Mouse (Mus musculus) heart, adult 2 months (tissue): ENCODE data around the gene Rbm44. TPM values are rescaled to one million over a fixed set of nuclear protein-coding genes. Genes with fewer than 3 reads are reported as not detected.

Experiments
- DNase-seq, 2 experiments: peaks; one replicate each; pipeline ENCODE4 v3.0.0; 2021
- H3K27ac ChIP-seq: fragments of 200-600 bp; 2 replicates; pipeline ENCODE4 v1.8.1; 2022
- H3K27me3 ChIP-seq: fragments of 200-500 bp; 2 replicates; pipeline ENCODE4 v1.6.1; 2012; ENCODE audit warnings: mild to moderate bottlenecking, low read length, inconsistent platforms, mixed read lengths; ENCODE audit not compliant: control insufficient read depth, insufficient read depth
- H3K36me3 ChIP-seq: fragments of 200-500 bp; 2 replicates; pipeline ENCODE4 v1.6.1; 2012; ENCODE audit warnings: low read length, inconsistent platforms; ENCODE audit not compliant: control insufficient read depth, insufficient read depth
- H3K4me1 ChIP-seq: fragments of 200-500 bp; 2 replicates; pipeline ENCODE4 v1.6.1; 2011; ENCODE audit warnings: low read length; ENCODE audit not compliant: control insufficient read depth, insufficient read depth
- H3K4me3 ChIP-seq: fragments of 200-600 bp; 2 replicates; pipeline ENCODE4 v1.8.1; 2022
- H3K79me2 ChIP-seq: fragments of 200-500 bp; replicated peaks from 2 replicates; pipeline ENCODE4 v1.6.1; 2012; ENCODE audit warnings: mild to moderate bottlenecking, inconsistent platforms, low read length, moderate library complexity, mixed read lengths; ENCODE audit not compliant: control insufficient read depth, insufficient read depth
- H3K9ac ChIP-seq: fragments of 200-500 bp; 2 replicates; pipeline ENCODE4 v1.6.1; 2012; ENCODE audit warnings: low read depth, mild to moderate bottlenecking, control low read depth, inconsistent platforms, low read length, mixed read lengths
- CTCF ChIP-seq: fragments of 200-600 bp; IDR thresholded peaks from 2 replicates; pipeline ENCODE4 v1.8.1; 2022; ENCODE audit warnings: antibody characterized with exemption, mild to moderate bottlenecking, moderate library complexity
- EP300 ChIP-seq: fragments of 200-500 bp; IDR thresholded peaks from 2 replicates; pipeline ENCODE4 v1.6.1; 2011; ENCODE audit warnings: low read depth, low read length, control low read depth; ENCODE audit not compliant: insufficient read depth
- POLR2A ChIP-seq: fragments of 200-500 bp; IDR thresholded peaks from 2 replicates; pipeline ENCODE4 v1.6.1; 2011; ENCODE audit warnings: mild to moderate bottlenecking, low read depth, low read length, control low read depth; ENCODE audit not compliant: insufficient read depth
- WGBS: fragments of 180-500 bp; shearing (Covaris S2); methylation state at CpG from one replicate; pipeline ENCODE4 v1.1.7; 2018; 5-methylcytosine and 5-hydroxymethylcytosine counted together
- intact Hi-C: fragments of 180-260 bp; cut with DNase I; formaldehyde crosslinking; loops from one replicate; pipeline ENCODE4 v1.15.1; 2025
- long read RNA-seq: library from polyadenylated mRNA; stranded (forward); transcript quantifications from one replicate; pipeline ENCODE4 v2.0.0, GENCODE M21; 2021
- polyA plus RNA-seq: library from polyadenylated mRNA; depleted of rRNA; stranded (reverse); fragments of >200 nt; gene quantifications from 2 replicates; pipeline ENCODE4 v1.2.3, GENCODE M21; 2012; rRNA removed
- total RNA-seq, 2 experiments: library from RNA; stranded (reverse); gene quantifications; 2 replicates each; pipeline ENCODE4 v1.2.3; 2021

Rbm44 gene
- not detected for total RNA-seq
- not detected in 2 replicates for polyA plus RNA-seq
- long read RNA-seq: 0 reads

DNA sequence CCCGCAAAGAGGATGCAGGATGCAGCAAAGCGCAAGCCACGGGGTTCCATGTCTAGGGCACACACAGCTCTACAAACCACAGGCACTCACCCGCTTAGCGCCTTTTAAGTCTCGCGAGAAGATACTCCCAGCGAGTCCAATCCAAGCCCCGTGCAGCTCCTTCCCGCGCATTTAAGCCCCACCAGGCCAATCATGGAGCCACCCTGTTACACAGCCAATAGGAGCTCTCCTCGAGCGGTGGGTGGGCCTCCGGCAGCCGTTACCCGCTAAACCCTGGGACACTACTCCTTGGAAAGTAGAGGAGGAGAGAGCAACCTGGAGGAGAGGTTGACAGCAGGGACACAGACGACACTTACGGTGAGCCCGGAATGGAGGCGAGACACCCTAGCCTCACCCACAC is at the start of gene Rbm44:
Gene Rbm44 (plus strand): TSS at position 277 of the 400 bp plus-strand sequence.
- TF ChIP-seq POLR2A: no peak
- TF ChIP-seq CTCF: no peak
- no peak for TF ChIP-seq EP300
- H3K27me3 ChIP-seq: no peaks in the 10 kb centered on the region
- no peak for DNase-seq
- H3K36me3 ChIP-seq: no peaks in the 10 kb centered on the region
- intact Hi-C loops: no loop called here
- no peak within 1 kb of the TSS for H3K27ac ChIP-seq
- H3K4me1 ChIP-seq: no peaks in the 10 kb centered on the region
- WGBS: 59% methylated on average over 20 of the region's 20 CpGs
- no peaks in the 10 kb centered on the region for H3K79me2 ChIP-seq
- no peak within 1 kb of the TSS for H3K4me3 ChIP-seq
- no peak within 1 kb of the TSS for H3K9ac ChIP-seq

DNA sequence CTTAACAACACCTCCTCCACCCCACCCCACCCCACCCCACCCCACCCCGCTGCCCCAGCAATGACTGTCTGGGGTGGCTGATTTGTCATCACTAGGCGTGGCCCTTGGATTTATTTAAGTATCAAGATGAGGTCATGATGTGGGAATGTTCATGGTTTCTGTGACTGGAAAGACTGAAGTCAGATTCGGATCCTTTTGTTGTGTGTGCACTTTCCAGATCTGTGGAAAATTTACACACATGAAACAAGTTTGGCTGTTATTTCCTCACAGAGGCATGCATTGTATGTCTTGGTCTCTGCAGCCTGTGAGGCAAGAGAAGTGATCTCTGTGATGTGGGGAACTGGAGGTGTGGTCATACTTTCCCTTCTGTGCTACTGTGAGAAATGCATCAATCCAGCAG is 49.6 kb upstream of the Rbm44 start:
- 0 out of 2 replicates have a peak, but pooled peaks cover 6% of the 10 kb centered on the region for H3K36me3 ChIP-seq
- no peak for DNase-seq
- no peak overlapping the region; the same call in 1 of the 2 replicates for H3K27ac ChIP-seq
- H3K4me1 ChIP-seq: peaks cover 24% of the 10 kb centered on the region
- intact Hi-C loops: loop anchor here (5.0 kb wide), 1 partner anchor 33 kb away; no protein-coding TSS in a partner anchor
- H3K9ac ChIP-seq: no peak overlapping the region
- no peak for TF ChIP-seq CTCF
- no peak overlapping the region for H3K4me3 ChIP-seq
- H3K79me2 ChIP-seq: no peaks in the 10 kb centered on the region
- H3K27me3 ChIP-seq: no peaks in the 10 kb centered on the region
- WGBS: 28% methylated on average over 3 of the region's 3 CpGs

DNA sequence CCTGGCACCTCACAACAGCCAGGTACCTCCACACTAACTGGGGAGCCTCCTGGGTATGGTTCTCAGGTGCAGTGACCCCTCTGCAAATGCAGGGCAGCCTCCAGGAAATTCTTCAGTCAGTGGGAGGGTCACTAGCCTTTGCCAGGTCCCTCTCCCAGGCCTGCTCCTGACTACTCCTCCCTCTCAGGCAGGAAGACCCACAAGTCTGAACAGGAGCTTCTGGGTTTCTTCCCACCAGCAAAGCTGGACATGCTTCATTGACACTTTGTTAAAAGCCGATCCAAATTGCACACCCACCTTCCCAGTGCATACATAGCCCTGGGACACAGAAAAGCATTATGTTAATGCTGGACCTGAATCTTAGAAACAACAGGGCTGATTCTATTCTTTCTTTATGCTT is 49.0 kb upstream of the Rbm44 start:
- 0 out of 2 replicates have a peak, but pooled peaks cover 6% of the 10 kb centered on the region for H3K36me3 ChIP-seq
- intact Hi-C loops: loop anchor here (5.0 kb wide), 1 partner anchor 34 kb away; no protein-coding TSS in a partner anchor
- H3K79me2 ChIP-seq: no peaks in the 10 kb centered on the region
- no peak for DNase-seq
- H3K4me3 ChIP-seq: no peak overlapping the region
- no peaks in the 10 kb centered on the region for H3K27me3 ChIP-seq
- WGBS: 33% methylated on average over 1 of the region's 1 CpGs
- H3K9ac ChIP-seq: no peak overlapping the region
- TF ChIP-seq CTCF (no peak), POLR2A (no peak), EP300 (no peak)
- no peak overlapping the region for H3K27ac ChIP-seq
- H3K4me1 ChIP-seq: peaks cover 24% of the 10 kb centered on the region

DNA sequence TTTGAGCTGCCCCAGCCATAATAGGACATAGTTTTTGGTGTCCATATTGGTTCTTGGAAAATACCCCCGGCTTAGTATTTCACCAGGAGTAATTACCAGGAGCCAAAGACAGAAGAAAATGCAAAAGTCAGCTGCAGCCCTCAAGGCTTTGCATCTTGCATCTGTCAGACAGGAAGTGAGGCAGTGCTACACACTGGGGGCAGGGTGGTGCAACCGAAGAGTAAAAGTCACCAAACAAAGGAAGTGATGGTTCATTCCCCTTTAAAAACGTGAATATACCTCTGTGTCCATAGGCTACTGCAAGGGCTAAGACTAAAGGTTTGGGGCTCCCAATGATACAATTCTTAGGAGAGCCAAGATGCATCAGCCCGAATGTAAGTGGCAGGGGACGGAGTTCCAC is 48.4 kb upstream of the Rbm44 start:
- Histone ChIP-seq H3K79me2 (no peaks in the 10 kb centered on the region), H3K4me3 (no peak overlapping the region), H3K4me1 (peaks cover 22% of the 10 kb centered on the region), H3K36me3 (0 out of 2 replicates have a peak, but pooled peaks cover 6% of the 10 kb centered on the region), H3K27ac (no peak overlapping the region), H3K27me3 (no peaks in the 10 kb centered on the region), H3K9ac (no peak overlapping the region)
- TF ChIP-seq EP300 (no peak), CTCF (no peak), POLR2A (no peak)
- intact Hi-C loops: loop anchor here (5.0 kb wide), 1 partner anchor 34 kb away; no protein-coding TSS in a partner anchor
- DNase-seq: no peak
- 61% methylated on average over 5 of the region's 5 CpGs for WGBS

DNA sequence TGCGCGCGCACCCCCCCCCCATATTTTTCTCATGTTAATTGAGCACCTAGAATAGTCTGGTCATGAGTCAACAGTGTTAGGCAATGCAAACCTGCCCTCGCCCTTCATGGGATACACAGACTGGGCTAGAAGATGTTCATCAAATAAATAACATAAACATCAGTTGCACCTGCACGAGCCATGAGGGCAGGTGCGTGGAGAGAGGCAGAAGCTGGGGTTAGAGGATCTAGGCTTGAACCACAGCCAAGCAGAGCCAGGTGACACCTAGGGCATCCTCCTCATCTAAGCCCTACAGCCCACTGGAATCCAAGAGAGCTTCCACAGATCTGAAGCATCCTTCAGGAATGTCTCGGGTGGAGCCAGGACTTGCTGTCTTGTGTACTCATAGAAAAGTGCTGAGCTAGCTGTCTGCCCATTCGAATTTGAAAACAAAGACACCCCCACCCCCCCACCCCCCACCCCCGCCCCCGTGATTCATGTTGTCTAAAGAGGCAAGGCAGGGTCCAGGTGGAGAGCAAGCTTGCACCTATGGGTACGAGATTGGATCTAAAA is 47.5 kb upstream of the Rbm44 start:
- no peaks in the 10 kb centered on the region for H3K27me3 ChIP-seq
- H3K4me3 ChIP-seq: no peak overlapping the region
- intact Hi-C loops: loop anchor here (5.0 kb wide), 1 partner anchor 35 kb away; no protein-coding TSS in a partner anchor
- H3K79me2 ChIP-seq: no peaks in the 10 kb centered on the region
- H3K4me1 ChIP-seq: peaks cover 17% of the 10 kb centered on the region
- H3K36me3 ChIP-seq: 0 out of 2 replicates have a peak, but pooled peaks cover 6% of the 10 kb centered on the region
- no peak for DNase-seq
- no peak overlapping the region for H3K27ac ChIP-seq
- WGBS: 90% methylated on average over 11 of the region's 11 CpGs
- no peak for TF ChIP-seq CTCF
- no peak for TF ChIP-seq EP300
- TF ChIP-seq POLR2A: no peak
- H3K9ac ChIP-seq: no peak overlapping the region

DNA sequence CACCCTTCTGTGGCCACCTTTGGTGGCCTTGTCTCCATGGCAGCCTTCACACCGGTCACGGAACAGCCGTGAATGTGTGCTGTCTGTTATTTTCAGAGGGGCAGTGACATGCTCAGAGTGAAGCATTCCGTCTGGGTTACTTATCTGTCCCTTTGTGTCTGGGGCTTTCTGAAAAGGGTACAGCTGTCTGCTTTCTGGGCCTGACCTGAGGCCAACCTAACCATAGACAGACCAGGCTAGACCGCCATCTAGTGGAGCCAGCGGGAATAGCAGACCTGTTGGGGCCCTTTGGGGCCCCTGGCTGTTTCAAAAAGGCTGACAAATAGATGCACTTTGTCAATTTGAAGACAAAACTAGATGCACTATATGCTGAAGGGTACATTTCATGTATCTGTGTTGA is 46.0 kb upstream of the Rbm44 start:
- 5% methylated on average over 6 of the region's 6 CpGs for WGBS
- DNase-seq: peak; percentile 73 to 83
- Histone ChIP-seq H3K9ac (no peak overlapping the region), H3K27me3 (no peaks in the 10 kb centered on the region), H3K4me3 (no peak overlapping the region), H3K79me2 (no peaks in the 10 kb centered on the region), H3K36me3 (0 out of 2 replicates have a peak, but pooled peaks cover 6% of the 10 kb centered on the region), H3K4me1 (peaks cover 14% of the 10 kb centered on the region), H3K27ac (peak overlapping the region; percentile 15; the same call in 1 of the 2 replicates)
- TF ChIP-seq POLR2A (no peak), EP300 (peak; percentile 81), CTCF (peak; percentile 96)
- intact Hi-C loops: loop anchor here (1.0 to 5.0 kb wide), 3 partner anchors 37 to 126 kb away; no protein-coding TSS in a partner anchor
